Mouse (Mus musculus): ENCODE data around the gene Syt8. TPM values are rescaled to one million over a fixed set of nuclear protein-coding genes. Genes with fewer than 3 reads are reported as not detected.
"Not testable (repeated sequence)": the region's sequence is repeated elsewhere in the genome, so short reads cannot be mapped to it uniquely, and the experiment has no call there.

Gene Syt8
- polyA plus RNA-seq, 1 experiment from 2014 or later, result not detected

DNA sequence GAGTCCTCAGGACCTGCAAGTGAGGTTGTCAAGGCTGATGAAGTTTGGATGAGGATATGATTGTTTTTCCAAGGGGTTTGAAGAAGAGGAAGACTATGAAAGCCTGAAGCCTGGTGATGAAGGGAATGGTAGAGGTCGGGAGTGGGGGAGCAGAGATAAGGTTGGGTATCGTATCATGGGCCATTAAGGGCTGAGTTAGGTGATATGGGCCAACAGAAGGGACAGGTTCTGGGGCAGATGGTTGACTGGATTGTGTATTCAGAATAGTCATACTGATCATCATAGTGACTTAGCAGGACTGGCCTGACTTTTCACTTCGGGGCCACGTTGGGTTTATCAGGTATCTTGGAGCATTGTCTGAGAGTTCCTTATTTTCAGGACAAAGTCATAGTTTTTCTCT, 39.2 kb upstream of the Syt8 start:
- Histone ChIP-seq H3K4me1 (peaks cover 14% of the 10 kb centered on the region), H3K36me3 (no peaks in the 10 kb centered on the region), H3K27ac (replicated peaks) (no peak overlapping the region), H3K9me3 (replicated peaks) (no peaks in the 10 kb centered on the region), H3K27me3 (ENCODE audit: low read depth, poor library complexity, severe bottlenecking) (peaks cover 37% of the 10 kb centered on the region), H3K4me3 (no peak overlapping the region)
- 88% methylated on average over 4 of the region's 4 CpGs for WGBS
- DNase-seq (ENCODE audit: low spot score), result no peak

- H3K4me3 ChIP-seq, result no peak overlapping the region
- 94% methylated on average over 1 of the region's 1 CpGs for WGBS
- no peak for DNase-seq (ENCODE audit: low spot score)
- peaks cover 22% of the 10 kb centered on the region for H3K4me1 ChIP-seq
- no peaks in the 10 kb centered on the region for H3K9me3 ChIP-seq (replicated peaks)
- H3K27me3 ChIP-seq (ENCODE audit: low read depth, poor library complexity, severe bottlenecking), result peaks cover 37% of the 10 kb centered on the region
- H3K27ac ChIP-seq (replicated peaks), result no peak overlapping the region
- no peaks in the 10 kb centered on the region for H3K36me3 ChIP-seq
These were observed 38.0 kb upstream of the Syt8 start for GRCm38 (mm10) chr7:142396611-142397010.

DNA sequence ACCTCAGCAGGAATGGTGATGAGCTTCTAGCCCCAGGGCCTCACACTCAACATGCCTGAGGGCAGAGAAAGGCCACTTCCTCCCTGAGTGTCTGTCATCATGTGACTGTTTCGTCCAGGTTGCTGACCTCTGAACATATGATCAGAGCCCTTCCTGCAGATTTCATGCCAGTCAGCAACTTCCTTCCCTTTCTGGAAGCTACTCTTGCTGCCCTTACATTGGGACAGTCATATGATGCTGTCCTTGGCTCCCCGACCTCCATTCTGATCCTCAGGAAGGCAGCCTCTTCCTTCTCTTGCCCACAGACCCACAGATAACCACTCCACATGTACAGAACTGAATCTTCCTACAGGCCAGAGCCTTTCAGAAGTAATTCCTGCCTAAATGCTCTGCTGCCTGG, 36.6 kb upstream of the Syt8 start:
- Histone ChIP-seq H3K36me3 (no peaks in the 10 kb centered on the region), H3K9me3 (replicated peaks) (no peaks in the 10 kb centered on the region), H3K4me3 (no peak overlapping the region), H3K4me1 (peaks cover 17% of the 10 kb centered on the region), H3K27me3 (ENCODE audit: low read depth, poor library complexity, severe bottlenecking) (peaks cover 47% of the 10 kb centered on the region), H3K27ac (replicated peaks) (0 out of 2 replicates have a peak overlapping the region, but pooled peaks have one; percentile 23)
- no peak for DNase-seq (ENCODE audit: low spot score)
- 70% methylated on average over 2 of the region's 2 CpGs for WGBS

DNA sequence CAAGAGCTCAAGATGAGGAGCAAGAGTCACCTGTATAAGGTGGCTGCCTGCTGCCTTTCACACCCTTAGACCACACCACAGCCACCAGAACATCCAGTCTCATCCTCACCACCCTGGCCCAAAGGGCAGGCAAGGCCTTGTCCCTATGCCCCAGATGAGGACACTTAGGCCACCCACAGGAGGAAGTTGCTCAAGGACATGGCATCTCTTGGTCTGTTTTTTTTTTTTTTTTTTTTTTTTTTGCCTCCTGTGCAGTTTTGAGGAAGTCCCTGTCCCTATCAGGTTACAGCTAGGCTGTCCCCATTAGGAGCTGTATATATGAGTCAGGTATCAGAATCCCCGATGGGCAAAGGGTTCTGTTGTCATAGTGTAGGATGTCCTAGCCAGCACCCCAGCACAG, 35.4 kb upstream of the Syt8 start:
- Histone ChIP-seq H3K27ac (replicated peaks) (no peak overlapping the region), H3K36me3 (no peaks in the 10 kb centered on the region), H3K9me3 (replicated peaks) (no peaks in the 10 kb centered on the region), H3K27me3 (ENCODE audit: low read depth, poor library complexity, severe bottlenecking) (peaks cover 55% of the 10 kb centered on the region), H3K4me1 (peaks cover 14% of the 10 kb centered on the region), H3K4me3 (no peak overlapping the region)
- 79% methylated on average over 1 of the region's 1 CpGs for WGBS
- no peak for DNase-seq (ENCODE audit: low spot score)

- no peak overlapping the region for H3K4me3 ChIP-seq
- WGBS, result 58% methylated on average over 7 of the region's 7 CpGs
- no peak for DNase-seq (ENCODE audit: low spot score)
- no peaks in the 10 kb centered on the region for H3K9me3 ChIP-seq (replicated peaks)
- H3K27ac ChIP-seq (replicated peaks), result 0 out of 2 replicates have a peak overlapping the region, but pooled peaks have one; percentile 18
- H3K4me1 ChIP-seq, result peaks cover 14% of the 10 kb centered on the region
- H3K36me3 ChIP-seq, result no peaks in the 10 kb centered on the region
- peaks cover 60% of the 10 kb centered on the region for H3K27me3 ChIP-seq (ENCODE audit: low read depth, poor library complexity, severe bottlenecking)
These were observed 34.4 kb upstream of the Syt8 start for GRCm38 (mm10) chr7:142400112-142400749.

- Histone ChIP-seq H3K9me3 (replicated peaks) (no peaks in the 10 kb centered on the region), H3K36me3 (no peaks in the 10 kb centered on the region), H3K27me3 (ENCODE audit: low read depth, poor library complexity, severe bottlenecking) (peaks cover 60% of the 10 kb centered on the region), H3K4me1 (peaks cover 14% of the 10 kb centered on the region), H3K4me3 (no peak overlapping the region), H3K27ac (replicated peaks) (0 out of 2 replicates have a peak overlapping the region, but pooled peaks have one; percentile 18)
- 39% methylated on average over 7 of the region's 7 CpGs for WGBS
- DNase-seq (ENCODE audit: low spot score), result peak; percentile 38
These were observed 33.9 kb upstream of the Syt8 start for GRCm38 (mm10) chr7:142400750-142401142.

DNA sequence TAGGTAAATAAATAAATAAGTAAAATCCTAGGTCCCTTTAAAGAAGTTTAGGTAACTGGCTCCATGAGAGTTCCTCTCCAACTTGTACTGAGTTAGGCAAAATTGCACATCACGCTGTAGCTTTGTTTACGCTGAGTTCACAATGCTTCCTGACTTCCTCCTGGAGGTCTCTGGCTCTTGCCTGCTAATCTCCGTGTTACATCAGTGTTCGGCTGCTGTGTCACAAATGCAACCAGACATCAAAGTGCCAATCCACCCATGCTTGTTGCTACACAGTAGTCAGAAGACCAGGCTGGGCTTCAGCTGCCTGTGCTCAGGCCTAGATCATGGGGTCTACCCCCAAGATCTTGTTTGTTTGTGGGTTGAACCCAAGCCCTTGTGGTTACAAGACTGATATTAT, 31.1 kb upstream of the Syt8 start:
- Histone ChIP-seq H3K9me3 (replicated peaks) (no peaks in the 10 kb centered on the region), H3K36me3 (no peaks in the 10 kb centered on the region), H3K4me3 (no peak overlapping the region), H3K4me1 (peaks cover 14% of the 10 kb centered on the region), H3K27me3 (ENCODE audit: low read depth, poor library complexity, severe bottlenecking) (peaks cover 38% of the 10 kb centered on the region), H3K27ac (replicated peaks) (no peak overlapping the region)
- no peak for DNase-seq (ENCODE audit: low spot score)
- 86% methylated on average over 4 of the region's 4 CpGs for WGBS

DNA sequence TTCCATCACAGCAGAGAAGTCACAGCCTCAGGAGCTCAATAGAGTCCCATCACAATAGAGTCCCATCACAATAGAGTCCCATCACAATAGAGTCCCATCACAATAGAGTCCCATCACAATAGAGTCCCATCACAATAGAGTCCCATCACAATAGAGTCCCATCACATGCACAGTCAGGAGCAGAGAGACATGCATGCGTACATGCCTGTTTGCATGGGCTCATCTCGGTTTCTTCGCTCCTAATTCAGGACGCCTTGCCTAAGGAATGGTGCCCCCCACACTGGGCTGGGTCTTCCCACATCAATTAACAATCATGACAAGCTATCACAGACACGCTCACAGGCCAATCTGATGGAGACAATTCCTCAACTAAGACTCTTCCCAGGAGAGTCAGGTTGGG, 29.5 kb upstream of the Syt8 start:
- not testable (repeated sequence) for H3K27ac ChIP-seq (replicated peaks); DNase-seq (ENCODE audit: low spot score); H3K4me3 ChIP-seq; H3K36me3 ChIP-seq; H3K9me3 ChIP-seq (replicated peaks)
- Histone ChIP-seq H3K27me3 (ENCODE audit: low read depth, poor library complexity, severe bottlenecking) (peaks cover 24% of the 10 kb centered on the region), H3K4me1 (peaks cover 11% of the 10 kb centered on the region)
- 88% methylated on average over 5 of the region's 5 CpGs for WGBS

DNA sequence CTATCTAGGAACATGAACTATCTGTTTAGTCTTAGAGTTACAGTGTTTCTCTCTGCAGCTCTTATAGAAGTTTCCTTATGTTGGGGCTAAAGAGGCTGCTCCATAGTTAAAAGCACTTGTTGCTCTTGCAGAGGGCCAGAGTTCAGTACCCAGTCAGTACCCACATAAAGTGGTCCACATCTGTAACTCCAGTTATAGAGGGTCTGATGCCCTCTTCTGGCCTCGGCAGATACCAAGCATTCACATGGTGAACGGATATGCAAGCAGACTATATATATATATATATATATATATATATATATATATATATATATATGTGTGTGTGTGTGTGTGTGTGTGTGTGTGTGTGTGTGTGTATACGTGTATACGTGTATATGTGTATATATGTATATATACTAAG, 26.7 kb upstream of the Syt8 start:
- H3K4me1 ChIP-seq, result no peaks in the 10 kb centered on the region
- H3K4me3 ChIP-seq, result no peak overlapping the region
- H3K9me3 ChIP-seq (replicated peaks), result no peaks in the 10 kb centered on the region
- no peaks in the 10 kb centered on the region for H3K36me3 ChIP-seq
- no peak for DNase-seq (ENCODE audit: low spot score)
- H3K27ac ChIP-seq (replicated peaks), result no peak overlapping the region
- H3K27me3 ChIP-seq (ENCODE audit: low read depth, poor library complexity, severe bottlenecking), result peaks cover 14% of the 10 kb centered on the region
- WGBS, result 73% methylated on average over 4 of the region's 4 CpGs

- no peak overlapping the region for H3K4me3 ChIP-seq
- 92% methylated on average over 8 of the region's 8 CpGs for WGBS
- H3K4me1 ChIP-seq, result no peaks in the 10 kb centered on the region
- no peaks in the 10 kb centered on the region for H3K9me3 ChIP-seq (replicated peaks)
- no peak for DNase-seq (ENCODE audit: low spot score)
- H3K27me3 ChIP-seq (ENCODE audit: low read depth, poor library complexity, severe bottlenecking), result peaks cover 10% of the 10 kb centered on the region; the same call in 1 of the 2 replicates
- no peaks in the 10 kb centered on the region for H3K36me3 ChIP-seq
- H3K27ac ChIP-seq (replicated peaks), result no peak overlapping the region
These were observed 26.0 kb upstream of the Syt8 start for GRCm38 (mm10) chr7:142408686-142409085.

- no peak for DNase-seq (ENCODE audit: low spot score)
- H3K4me1 ChIP-seq, result no peaks in the 10 kb centered on the region
- no peaks in the 10 kb centered on the region for H3K36me3 ChIP-seq
- WGBS, result 83% methylated on average over 3 of the region's 3 CpGs
- no peaks in the 10 kb centered on the region for H3K9me3 ChIP-seq (replicated peaks)
- H3K27ac ChIP-seq (replicated peaks), result no peak overlapping the region
- peaks cover 1% of the 10 kb centered on the region; the same call in 1 of the 2 replicates for H3K27me3 ChIP-seq (ENCODE audit: low read depth, poor library complexity, severe bottlenecking)
- H3K4me3 ChIP-seq, result no peak overlapping the region
These were observed 25.0 kb upstream of the Syt8 start for GRCm38 (mm10) chr7:142409603-142410002.

DNA sequence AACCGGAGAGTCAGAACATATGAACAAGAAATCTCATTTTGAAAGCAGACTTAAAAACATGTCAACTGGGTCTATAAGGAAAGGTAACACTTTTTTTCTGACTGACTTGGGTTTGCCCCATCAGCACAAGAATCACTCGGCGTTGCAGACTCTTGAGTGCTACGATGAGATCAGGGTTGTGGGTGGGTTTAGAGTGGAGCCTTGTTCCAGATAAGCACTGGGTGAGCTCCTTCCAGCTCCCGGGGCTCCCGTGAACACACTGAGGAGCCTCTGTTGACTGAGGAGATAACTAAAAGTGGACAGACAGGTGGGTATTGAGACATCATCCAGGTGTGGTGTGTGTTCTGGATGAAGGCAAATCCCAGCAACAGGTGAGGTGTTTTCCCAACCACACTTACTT, 21.4 kb upstream of the Syt8 start:
- H3K36me3 ChIP-seq, result no peaks in the 10 kb centered on the region
- H3K9me3 ChIP-seq (replicated peaks), result no peaks in the 10 kb centered on the region
- no peaks in the 10 kb centered on the region; the same call in 1 of the 2 replicates for H3K27me3 ChIP-seq (ENCODE audit: low read depth, poor library complexity, severe bottlenecking)
- DNase-seq (ENCODE audit: low spot score), result no peak
- no peak overlapping the region for H3K4me3 ChIP-seq
- 95% methylated on average over 6 of the region's 6 CpGs for WGBS
- H3K4me1 ChIP-seq, result no peaks in the 10 kb centered on the region
- no peak overlapping the region for H3K27ac ChIP-seq (replicated peaks)

DNA sequence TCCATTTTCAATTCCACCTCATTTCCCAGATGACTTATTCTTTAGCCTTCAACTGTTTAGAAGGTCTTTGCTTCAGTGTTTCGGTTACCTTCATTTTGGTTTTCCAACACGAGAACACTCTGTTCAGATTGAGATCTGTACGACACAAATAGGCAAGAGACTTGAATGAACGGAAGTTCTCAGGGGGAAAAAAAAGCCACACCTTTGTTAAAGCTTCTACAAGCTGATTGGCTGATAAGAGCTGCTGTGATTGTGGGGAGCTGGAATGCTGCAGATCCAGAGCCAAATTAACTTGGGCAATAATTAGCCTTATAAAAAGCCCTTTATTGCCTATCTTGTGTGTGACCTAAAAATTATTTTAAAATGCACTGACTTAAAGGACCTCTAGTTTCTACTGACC, 19.3 kb upstream of the Syt8 start:
- Histone ChIP-seq H3K27ac (replicated peaks) (no peak overlapping the region), H3K4me1 (no peaks in the 10 kb centered on the region), H3K27me3 (ENCODE audit: low read depth, poor library complexity, severe bottlenecking) (no peaks in the 10 kb centered on the region; the same call in 1 of the 2 replicates), H3K36me3 (no peaks in the 10 kb centered on the region), H3K4me3 (no peak overlapping the region), H3K9me3 (replicated peaks) (no peaks in the 10 kb centered on the region)
- WGBS, result 77% methylated on average over 4 of the region's 4 CpGs
- no peak for DNase-seq (ENCODE audit: low spot score)
